Mouse (Mus musculus) heart, adult 11 months (tissue): Measurements from ENCODE around the gene Nek8.

Source experiments
- DNase-seq: peaks from one replicate; pipeline ENCODE4 v3.0.0; 2022

Nek8 gene

DNA sequence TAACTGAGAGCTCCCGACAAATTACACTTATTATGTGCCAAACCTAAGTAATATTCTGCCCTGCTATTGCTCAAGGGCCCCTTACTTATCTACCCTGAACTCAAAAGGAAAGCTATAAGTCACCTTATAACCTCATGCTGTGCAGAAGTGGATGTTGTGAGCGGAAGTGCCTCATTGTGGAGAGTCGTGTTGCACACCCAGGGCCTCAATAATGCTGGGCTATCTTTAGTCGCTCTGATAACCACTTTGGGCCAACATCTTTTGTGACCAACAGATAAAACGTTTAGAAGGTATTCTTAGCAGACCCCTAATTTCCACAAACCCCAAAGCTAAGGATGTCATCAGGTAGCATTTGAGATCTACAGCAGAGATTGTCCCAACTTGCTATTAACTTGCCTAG is 35.8 kb downstream of the Nek8 start:
- no peak for DNase-seq

DNA sequence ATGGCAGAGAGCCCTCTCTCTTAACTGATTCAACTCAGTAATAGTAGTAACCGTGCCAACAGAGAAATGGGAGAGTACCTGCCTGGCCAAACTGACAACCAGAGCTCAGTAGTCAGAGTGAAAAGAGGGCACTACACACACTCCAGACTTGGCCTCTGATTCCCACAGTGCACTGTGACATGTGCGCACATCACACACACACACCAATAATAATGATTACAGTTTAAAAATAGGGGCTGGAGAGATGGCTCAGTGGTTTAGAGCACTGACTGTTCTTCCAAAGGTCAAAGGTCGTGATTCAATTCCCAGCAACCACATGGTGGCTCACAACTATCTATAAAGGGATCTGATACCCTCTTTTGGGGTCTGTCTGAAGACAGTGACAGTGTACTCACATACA is 38.5 kb downstream of the Nek8 start:
- DNase-seq = peak; percentile 88

DNA sequence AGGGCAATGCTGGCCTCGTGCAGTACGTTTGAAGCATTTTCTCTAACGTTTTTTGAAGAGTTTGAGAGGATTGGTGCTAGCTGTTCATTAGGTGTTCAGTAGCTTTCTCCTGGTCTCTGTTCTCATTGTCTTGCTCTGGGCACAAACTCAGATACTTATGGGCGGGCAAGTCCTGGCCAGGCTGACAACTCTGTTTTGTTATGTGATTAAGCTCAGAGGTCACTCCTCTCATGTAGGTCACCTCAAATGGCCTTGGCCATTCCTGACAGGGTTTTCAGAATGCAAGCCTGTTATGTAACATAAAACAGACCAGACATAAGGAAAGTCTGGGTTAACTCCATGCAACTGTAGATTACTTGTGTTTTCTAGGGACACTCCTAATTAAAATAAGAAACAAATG is 38.9 kb downstream of the Nek8 start:
- peak; percentile 92 for DNase-seq

DNA sequence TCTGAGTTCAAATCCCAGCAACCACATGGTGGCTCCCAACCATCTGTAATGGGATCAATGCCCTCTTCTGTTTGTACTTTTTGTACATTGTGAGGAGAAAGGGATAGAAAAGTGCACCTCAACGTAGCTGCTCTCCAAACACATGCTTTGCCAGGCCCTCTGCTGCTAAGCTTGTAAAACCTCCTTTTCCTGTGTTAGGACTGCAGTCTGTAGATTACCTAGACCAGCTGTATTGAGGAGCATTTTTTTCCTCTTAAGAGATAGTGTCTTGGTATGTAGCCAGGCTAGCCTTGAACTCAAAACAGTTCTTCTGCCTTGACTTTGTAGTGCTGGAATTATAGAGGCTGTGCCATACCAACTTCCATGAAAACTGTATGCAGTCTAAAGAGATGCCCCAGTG is 40.3 kb downstream of the Nek8 start:
- DNase-seq = no peak

DNA sequence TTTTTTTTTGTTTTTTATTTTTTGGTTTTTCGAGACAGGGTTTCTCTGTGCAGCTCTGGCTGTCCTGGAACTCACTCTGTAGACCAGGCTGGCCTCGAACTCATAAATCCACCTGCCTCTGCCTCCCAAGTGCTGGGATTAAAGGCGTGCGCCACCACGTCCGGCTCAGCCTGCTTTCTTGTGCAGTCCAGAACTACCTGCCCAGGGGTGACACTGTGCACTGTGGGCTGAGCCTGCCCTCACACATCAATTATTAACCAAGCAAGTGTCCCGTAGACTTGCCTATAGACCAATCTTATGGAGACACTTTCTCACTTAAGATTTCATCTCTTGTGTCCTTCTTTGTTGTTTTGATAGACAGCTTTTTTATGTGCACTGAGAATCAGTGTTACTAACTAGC is 41.2 kb downstream of the Nek8 start:
- DNase-seq = peak; percentile 73

GRCm38 (mm10) chr11:78134344-78134743 is 42.1 kb downstream of the Nek8 start:
- DNase-seq = peak; percentile 85

DNA sequence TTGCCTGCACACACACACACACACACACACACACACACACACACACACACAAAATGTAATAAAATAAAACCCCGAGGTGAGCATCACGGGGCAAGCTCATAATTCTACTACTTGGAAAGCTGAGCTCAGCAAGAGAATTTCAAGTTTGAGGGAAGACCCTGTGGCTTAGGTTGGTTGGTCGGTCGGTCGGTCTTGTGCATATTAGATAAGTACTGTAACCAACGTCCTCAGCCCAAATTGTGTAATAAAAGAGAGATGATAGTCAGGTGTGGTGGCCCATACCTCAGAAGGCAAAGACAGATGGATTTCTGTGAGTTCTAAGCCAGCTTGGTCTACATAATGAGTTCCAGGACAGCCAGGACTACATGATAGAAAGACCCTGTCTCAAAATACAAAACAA is 42.6 kb downstream of the Nek8 start:
- no peak for DNase-seq

- DNase-seq = no peak
Measured at GRCm38 (mm10) chr11:78129458-78129857, 47.0 kb downstream of the Nek8 start.

DNA sequence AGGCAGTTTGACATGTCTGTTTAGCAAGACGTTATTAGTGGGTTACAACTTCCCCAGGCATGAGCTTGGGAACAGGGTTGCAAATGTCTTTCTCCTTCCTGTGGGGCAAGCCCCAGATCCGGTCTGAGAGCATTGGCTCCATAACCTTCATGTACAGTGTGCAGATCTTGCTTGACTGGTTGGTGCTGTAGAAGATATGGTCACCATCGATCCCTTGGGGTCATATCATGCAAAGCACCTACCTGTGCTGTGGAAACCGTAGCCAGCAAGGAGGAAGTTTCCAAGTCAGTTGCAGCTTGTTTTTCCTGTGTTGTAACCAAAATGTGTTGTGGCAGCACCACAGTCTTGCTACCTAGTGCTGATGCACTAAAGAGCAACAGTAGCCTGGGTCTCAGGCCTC is 49.7 kb downstream of the Nek8 start:
- peak; percentile 83 for DNase-seq

- no peak for DNase-seq
Measured at GRCm38 (mm10) chr11:78125691-78126090, 50.8 kb downstream of the Nek8 start.

GRCm38 (mm10) chr11:78123782-78124181 is 52.7 kb downstream of the Nek8 start:
- DNase-seq = no peak

DNA sequence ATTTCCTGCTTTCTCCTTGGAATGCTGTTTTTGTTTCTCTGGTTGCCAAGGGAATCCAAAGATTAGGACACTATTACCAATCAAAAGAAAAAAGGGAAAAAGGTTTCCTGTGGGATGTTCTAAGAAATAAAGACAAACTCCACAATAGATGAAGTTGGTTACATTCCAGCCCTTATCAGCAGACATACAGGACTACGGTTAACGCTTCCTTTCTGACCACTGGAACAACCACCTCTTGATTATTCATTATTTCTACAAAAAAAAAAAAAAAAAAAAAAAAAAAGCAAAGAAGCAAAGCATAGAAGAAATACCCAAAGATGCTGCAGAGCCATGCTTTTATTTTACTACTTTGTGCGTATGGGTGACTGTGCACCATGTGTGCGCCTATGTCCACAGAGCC is 53.7 kb downstream of the Nek8 start:
- DNase-seq = no peak

GRCm38 (mm10) chr11:78121176-78121575 is 55.3 kb downstream of the Nek8 start:
- DNase-seq = peak; percentile 97

- no peak for DNase-seq
Measured at GRCm38 (mm10) chr11:78119898-78120297, 56.6 kb downstream of the Nek8 start.

DNA sequence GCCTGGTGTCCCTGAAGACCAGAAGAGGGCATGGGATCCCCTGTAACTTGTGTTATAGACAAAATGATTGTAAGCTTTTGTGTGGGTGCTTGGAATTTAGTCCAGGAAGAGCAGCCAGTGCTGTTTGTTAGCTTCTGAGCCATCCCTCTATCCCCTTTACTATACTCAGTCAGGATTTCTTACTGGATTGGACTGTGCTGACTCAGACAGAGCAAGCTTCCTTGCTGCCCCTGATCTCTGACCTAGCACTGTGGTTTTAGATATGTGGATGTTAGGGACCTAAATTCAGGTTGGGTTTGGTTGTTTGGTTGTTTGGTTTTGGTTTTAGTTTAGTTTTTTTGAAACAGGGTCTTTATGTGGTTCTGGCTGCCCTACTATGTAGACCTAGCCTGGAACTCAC is 58.0 kb downstream of the Nek8 start:
- DNase-seq = no peak

GRCm38 (mm10) chr11:78116146-78116410 is 60.4 kb downstream of the Nek8 start:
- DNase-seq = no peak
